In genomic region chr5:80659530-80659929, GRCm38 (mm10) we compare ENCODE assay signal across 23 mouse cellular contexts.
DNase-seq lines count a peak whose midpoint lies in the region; ATAC-seq and TF ChIP-seq lines count a peak whose summit lies in the region.
"Had no signal": no experiment of that assay in that cellular context is flagged by ENCODE, and none has a peak within 500 bp of the region (broad histone marks: within the 10 kb centered on the region; RNA-seq: fewer than 3 reads in every experiment).

No protein-coding gene starts in this region.

- no peak for ATAC-seq in forebrain, postnatal 0 days
- peak; percentile 74; the same call in 1 of the 2 replicates for ATAC-seq in lung, embryonic 15.5 days (ENCODE audit: borderline replicate concordance, extremely low read depth, low FRiP score, low TSS enrichment)
- ATAC-seq in stomach, embryonic 15.5 days (ENCODE audit: insufficient read depth, low FRiP score, low read depth) = peak; percentile 58; the same call in 1 of the 2 replicates
- ATAC-seq: activated CD4-positive, CD25-positive, alpha-beta regulatory T cell, adult 4 months; liver, embryonic 12.5 days had no signal

- H3K36me3 ChIP-seq in forebrain, postnatal 0 days (ENCODE audit: insufficient read depth) = no peaks in the 10 kb centered on the region
- H3K36me3 ChIP-seq in forebrain, embryonic 10.5 days (replicated peaks) = no peaks in the 10 kb centered on the region
- H3K36me3 ChIP-seq in lung, embryonic 15.5 days = no peaks in the 10 kb centered on the region
- H3K36me3 ChIP-seq in stomach, embryonic 15.5 days = no peaks in the 10 kb centered on the region
- H3K36me3 ChIP-seq: embryonic facial prominence, embryonic 13.5 days; hindbrain, embryonic 15.5 days; limb, embryonic 12.5 days; liver, embryonic 12.5 days had no signal

- no peaks in the 10 kb centered on the region for H3K27me3 ChIP-seq in forebrain, postnatal 0 days (ENCODE audit: insufficient read depth, low read length)
- H3K27me3 ChIP-seq in forebrain, embryonic 10.5 days (ENCODE audit: poor library complexity, severe bottlenecking) = no peaks in the 10 kb centered on the region
- no peaks in the 10 kb centered on the region for H3K27me3 ChIP-seq in lung, embryonic 15.5 days
- H3K27me3 ChIP-seq in stomach, embryonic 15.5 days (replicated peaks) = no peaks in the 10 kb centered on the region
- H3K27me3 ChIP-seq: embryonic facial prominence, embryonic 13.5 days; hindbrain, embryonic 15.5 days; limb, embryonic 12.5 days; liver, embryonic 12.5 days had no signal

- DNase-seq in forebrain, postnatal 0 days = peak; percentile 11
- DNase-seq in forebrain, embryonic 10.5 days (ENCODE audit: extremely low spot score, low spot score) = no peak
- no peak for DNase-seq in lung, postnatal 10 days
- no peak for DNase-seq in B cell, adult 2 months
- DNase-seq: adrenal gland, adult 8-10 months; cerebellum, adult 2 months; cerebellum, postnatal 25 days; gastrocnemius, postnatal 14 days; heart, adult 11 months; kidney, adult 18-20 months; kidney, postnatal 14 days; lung, postnatal 14 days; midbrain, embryonic 14.5 days; right cerebral cortex, postnatal 14 days had no signal

- no peak overlapping the region for H3K27ac ChIP-seq in forebrain, postnatal 0 days (ENCODE audit: low read depth, low read length)
- H3K27ac ChIP-seq in forebrain, embryonic 10.5 days = no peak overlapping the region
- H3K27ac ChIP-seq in lung, embryonic 15.5 days = no peak overlapping the region
- peak overlapping the region; percentile 71 for H3K27ac ChIP-seq in embryonic fibroblast, embryonic 13.5 days (ENCODE audit: insufficient read depth, low read length)
- peak overlapping the region; percentile 21; the same call in 1 of the 2 replicates for H3K27ac ChIP-seq in stomach, embryonic 15.5 days
- H3K27ac ChIP-seq: embryonic facial prominence, embryonic 13.5 days; hindbrain, embryonic 15.5 days; limb, embryonic 12.5 days; liver, embryonic 12.5 days had no signal

- H3K9me3 ChIP-seq in forebrain, postnatal 0 days (ENCODE audit: low read length) = no peaks in the 10 kb centered on the region
- no peaks in the 10 kb centered on the region for H3K9me3 ChIP-seq in forebrain, embryonic 10.5 days
- H3K9me3 ChIP-seq in lung, embryonic 15.5 days = no peaks in the 10 kb centered on the region
- no peaks in the 10 kb centered on the region for H3K9me3 ChIP-seq in stomach, embryonic 15.5 days
- H3K9me3 ChIP-seq: embryonic facial prominence, embryonic 13.5 days; hindbrain, embryonic 15.5 days; limb, embryonic 12.5 days; liver, embryonic 12.5 days had no signal

- no peak overlapping the region for H3K4me2 ChIP-seq in forebrain, postnatal 0 days (ENCODE audit: low read depth)
- peak overlapping the region; percentile 7; the same call in 1 of the 2 replicates for H3K4me2 ChIP-seq in lung, embryonic 15.5 days
- no peak overlapping the region for H3K4me2 ChIP-seq in stomach, embryonic 15.5 days
- H3K4me2 ChIP-seq: embryonic facial prominence, embryonic 13.5 days; heart, embryonic 11.5 days; hindbrain, embryonic 15.5 days; limb, embryonic 12.5 days; liver, embryonic 12.5 days had no signal

- no peak overlapping the region for H3K9ac ChIP-seq in forebrain, postnatal 0 days
- no peak overlapping the region for H3K9ac ChIP-seq in lung, embryonic 15.5 days
- no peak overlapping the region for H3K9ac ChIP-seq in stomach, embryonic 15.5 days
- H3K9ac ChIP-seq: embryonic facial prominence, embryonic 13.5 days; hindbrain, embryonic 15.5 days; limb, embryonic 12.5 days; liver, embryonic 12.5 days had no signal

- H3K4me1 ChIP-seq in forebrain, postnatal 0 days (ENCODE audit: insufficient read depth) = no peaks in the 10 kb centered on the region
- no peaks in the 10 kb centered on the region for H3K4me1 ChIP-seq in forebrain, embryonic 10.5 days
- H3K4me1 ChIP-seq in lung, embryonic 15.5 days = peaks cover 4% of the 10 kb centered on the region; the same call in 1 of the 2 replicates
- no peaks in the 10 kb centered on the region; the same call in 1 of the 2 replicates for H3K4me1 ChIP-seq in embryonic fibroblast, embryonic 13.5 days (ENCODE audit: control insufficient read depth, insufficient read depth, low read length)
- no peaks in the 10 kb centered on the region for H3K4me1 ChIP-seq in stomach, embryonic 15.5 days
- H3K4me1 ChIP-seq: embryonic facial prominence, embryonic 13.5 days; hindbrain, embryonic 15.5 days; limb, embryonic 12.5 days; liver, embryonic 12.5 days had no signal

- H3K4me3 ChIP-seq in forebrain, postnatal 0 days (ENCODE audit: low read depth, low read length) = no peak overlapping the region
- no peak overlapping the region for H3K4me3 ChIP-seq in forebrain, embryonic 10.5 days
- no peak overlapping the region for H3K4me3 ChIP-seq in lung, embryonic 15.5 days
- H3K4me3 ChIP-seq in embryonic fibroblast, embryonic 13.5 days (ENCODE audit: insufficient read depth, low read length) = no peak overlapping the region
- H3K4me3 ChIP-seq in stomach, embryonic 15.5 days (replicated peaks) = no peak overlapping the region
- H3K4me3 ChIP-seq: embryonic facial prominence, embryonic 13.5 days; hindbrain, embryonic 15.5 days; limb, embryonic 12.5 days; liver, embryonic 12.5 days had no signal

- TF ChIP-seq POLR2A in embryonic fibroblast, embryonic 13.5 days (IDR thresholded peaks at IDR 0.05; ENCODE audit: low read depth, low read length) = no peak

- WGBS in forebrain, postnatal 0 days = 26% methylated on average over 3 of the region's 3 CpGs
- 90% methylated on average over 3 of the region's 3 CpGs for WGBS in forebrain, embryonic 10.5 days
- 22% methylated on average over 3 of the region's 3 CpGs for WGBS in lung, embryonic 15.5 days
- WGBS in stomach, embryonic 15.5 days = 24% methylated on average over 3 of the region's 3 CpGs

- TF ChIP-seq CTCF in forebrain, postnatal 0 days (IDR thresholded peaks at IDR 0.05; ENCODE audit: low read depth) = no peak
- TF ChIP-seq CTCF in embryonic fibroblast, embryonic 13.5 days (IDR thresholded peaks at IDR 0.05; ENCODE audit: borderline replicate concordance, insufficient read depth, low read length) = no peak

Comparison
In these comparisons a context has a peak if more than half of its experiments do, and no peak if none do; other contexts are left out.
1. H3K27ac ChIP-seq: peak in embryonic fibroblast, embryonic 13.5 days (single experiment) and stomach, embryonic 15.5 days (single experiment); none in forebrain, postnatal 0 days (single experiment), forebrain, embryonic 10.5 days (single experiment) and lung, embryonic 15.5 days (single experiment).